Mouse (Mus musculus): ENCODE measurements around the gene Zfp740.

Gene Zfp740

DNA sequence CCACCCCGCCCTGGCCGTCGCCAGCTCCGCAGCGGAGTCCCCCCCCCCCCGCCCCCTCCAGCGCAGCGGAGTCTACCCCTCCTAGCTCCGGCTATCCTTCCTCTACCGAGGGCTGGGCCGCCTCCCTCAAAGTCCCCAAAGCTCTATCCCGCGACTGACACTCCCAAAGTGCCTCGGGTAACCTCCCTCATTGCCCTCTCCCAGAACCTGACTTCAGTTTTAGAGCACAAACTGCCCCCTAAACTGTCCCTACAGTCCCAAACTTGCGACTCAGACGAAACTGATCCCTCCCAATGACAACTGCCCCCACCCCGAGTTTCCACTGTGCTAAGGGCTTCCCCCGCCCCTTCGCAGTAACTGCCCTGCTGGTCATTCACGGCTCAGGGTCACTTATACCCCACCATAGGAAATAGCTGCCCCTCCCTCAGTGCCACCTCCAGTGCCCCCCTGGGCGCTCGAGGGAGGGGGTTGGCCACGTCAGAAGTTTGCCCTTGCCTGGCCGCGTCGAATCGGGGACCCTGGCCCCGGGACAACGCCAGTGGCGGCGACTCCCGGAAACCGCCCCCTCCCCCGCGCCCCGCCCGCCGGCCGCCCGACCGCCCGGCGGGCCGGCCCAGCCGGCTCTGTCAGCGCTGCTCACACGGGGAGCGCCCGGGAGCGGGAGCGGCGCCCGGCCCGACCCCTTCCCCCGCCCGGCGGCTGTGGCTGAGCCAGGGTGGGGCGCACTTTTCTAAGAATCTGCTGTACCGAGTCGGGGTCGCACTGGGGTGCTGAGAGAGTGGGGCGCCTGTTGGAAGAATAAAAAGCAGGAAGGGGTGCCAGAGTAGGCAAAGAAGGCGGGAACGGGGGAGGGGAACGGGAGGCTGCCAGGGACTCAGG is 44.4 kb downstream of the Zfp740 start:
- no peak for DNase-seq (ENCODE audit: low read depth, low spot score)

- no peak for DNase-seq (ENCODE audit: low read depth, low spot score)
Measured at GRCm38 (mm10) chr15:102248131-102248811, 45.2 kb downstream of the Zfp740 start.

- DNase-seq (ENCODE audit: low read depth, low spot score) = no peak
Measured at GRCm38 (mm10) chr15:102248812-102249191, 45.8 kb downstream of the Zfp740 start.

GRCm38 (mm10) chr15:102249251-102249691 is 46.2 kb downstream of the Zfp740 start:
- no peak for DNase-seq (ENCODE audit: low read depth, low spot score)

- DNase-seq (ENCODE audit: low read depth, low spot score) = no peak
Measured at GRCm38 (mm10) chr15:102249967-102250366, 46.9 kb downstream of the Zfp740 start.

DNA sequence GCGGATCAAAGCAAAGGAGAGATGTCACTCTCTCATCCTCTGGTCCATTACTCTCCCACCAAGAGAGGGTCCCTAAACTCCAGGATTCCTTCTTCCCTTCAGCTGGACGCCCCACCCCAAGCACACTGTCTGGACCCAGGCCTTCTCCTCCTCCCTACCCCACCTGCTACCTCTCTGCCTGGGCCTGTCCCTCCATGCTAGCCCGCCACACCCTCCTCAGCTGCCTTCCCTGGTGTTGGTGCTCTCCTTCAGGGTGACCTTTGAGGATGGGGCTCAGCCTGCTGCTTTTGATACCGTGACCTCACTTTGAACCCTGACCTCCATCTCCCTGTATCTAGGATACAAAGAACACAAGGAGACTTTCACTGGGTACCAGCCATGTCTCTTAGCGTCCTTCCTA is 47.5 kb downstream of the Zfp740 start:
- no peak for DNase-seq (ENCODE audit: low read depth, low spot score)

DNA sequence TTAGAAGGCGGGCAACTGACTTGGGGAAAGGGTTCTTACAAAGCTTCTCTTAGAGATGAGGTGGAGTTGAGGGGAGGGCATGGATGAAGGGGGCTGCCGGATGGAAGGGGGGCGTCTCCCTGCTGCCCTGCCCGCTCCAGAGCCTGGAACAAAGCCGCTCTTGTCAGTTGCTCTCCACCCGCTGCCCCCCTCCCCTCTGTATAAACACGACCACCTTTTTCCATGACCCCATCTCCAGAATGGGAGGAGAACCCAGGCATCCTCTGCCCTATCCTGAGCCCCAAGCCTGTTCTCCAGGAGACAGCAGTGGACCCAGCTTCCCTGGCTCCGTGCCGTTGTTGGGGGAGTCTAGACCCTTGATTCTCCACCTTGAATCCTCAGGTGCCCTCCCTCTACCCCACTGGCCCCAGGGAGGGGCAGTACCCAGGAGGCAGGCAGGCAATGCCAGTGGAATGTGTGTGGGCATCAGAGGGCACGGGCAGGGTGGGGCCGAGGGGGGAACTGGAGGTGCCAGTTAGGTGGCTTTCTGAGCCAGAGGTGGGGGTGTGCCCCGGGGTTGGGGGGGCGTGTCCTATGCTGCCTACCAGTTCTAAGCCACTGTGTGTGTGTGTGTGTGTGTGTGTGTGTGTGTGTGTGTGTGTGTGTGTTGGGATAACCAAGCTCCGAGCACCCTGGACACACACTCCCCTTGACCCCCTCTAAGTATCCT is 52.7 kb downstream of the Zfp740 start:
- DNase-seq (ENCODE audit: low read depth, low spot score) = no peak

- no peak for DNase-seq (ENCODE audit: low read depth, low spot score)
Measured at GRCm38 (mm10) chr15:102256431-102257201, 53.6 kb downstream of the Zfp740 start.

- DNase-seq (ENCODE audit: low read depth, low spot score) = no peak
Measured at GRCm38 (mm10) chr15:102257202-102258075, 54.4 kb downstream of the Zfp740 start, which contains the start of gene Rarg. TSS of gene Rarg (minus strand) at chr15:102257517.

- peak; percentile 57 for DNase-seq (ENCODE audit: low read depth, low spot score)
Measured at GRCm38 (mm10) chr15:102258076-102258470, 55.0 kb downstream of the Zfp740 start.

GRCm38 (mm10) chr15:102258581-102259253 is 55.7 kb downstream of the Zfp740 start:
- DNase-seq (ENCODE audit: low read depth, low spot score) = no peak

- DNase-seq (ENCODE audit: low read depth, low spot score) = no peak
Measured at GRCm38 (mm10) chr15:102262582-102262981, 59.5 kb downstream of the Zfp740 start.

- no peak for DNase-seq (ENCODE audit: low read depth, low spot score)
Measured at GRCm38 (mm10) chr15:102263037-102263436, 60.0 kb downstream of the Zfp740 start.

Measured in skeletal muscle tissue, adult 2 months (tissue).